Mouse (Mus musculus) MEL (cell line): ENCODE measurements around the gene Ttc39d. TPM values are rescaled to one million over a fixed set of nuclear protein-coding genes. Genes with fewer than 3 reads are reported as not detected.

ENCODE experiments used
- DNase-seq: peaks from one replicate; pipeline ENCODE4 v3.0.0; 2011; ENCODE audit warnings: low read depth, low spot score
- H3K27ac ChIP-seq: 2 replicates; pipeline ENCODE4 v1.5.1; 2012; ENCODE audit warnings: low read depth, mild to moderate bottlenecking, control low read depth, low read length, moderate library complexity; ENCODE audit not compliant: control insufficient read depth
- H3K27me3 ChIP-seq, 2 experiments: fragments of 150-350 bp in 1 of 2; sonication (generic) in 1 of 2; 2 replicates each; pipeline ENCODE4 v1.6.1; 2012; ENCODE audit warnings: low read length in 2 of 2, mild to moderate bottlenecking in 2 of 2, improper control_type of control experiment in 1 of 2, moderate library complexity in 1 of 2; ENCODE audit not compliant: insufficient read depth in 2 of 2, control insufficient read depth in 1 of 2
- H3K36me3 ChIP-seq, 2 experiments: 2 replicates each; pipeline ENCODE4 v1.6.1; 2012 to 2014; ENCODE audit warnings: low read length in 2 of 2, improper control_type of control experiment in 1 of 2, inconsistent platforms in 1 of 2, mild to moderate bottlenecking in 1 of 2; ENCODE audit not compliant: insufficient read depth in 2 of 2, control insufficient read depth in 1 of 2
- H3K4me1 ChIP-seq, 2 experiments: fragments of 150-350 bp in 1 of 2; sonication (generic) in 1 of 2; 2 replicates each; pipeline ENCODE4 v1.6.1; 2012; ENCODE audit warnings: low read length in 2 of 2, improper control_type of control experiment in 1 of 2, mild to moderate bottlenecking in 1 of 2; ENCODE audit not compliant: insufficient read depth in 2 of 2, control insufficient read depth in 1 of 2
- H3K4me3 ChIP-seq, 2 experiments: fragments of 150-350 bp in 1 of 2; sonication (generic) in 1 of 2; 2 replicates each; pipeline ENCODE4 v1.5.1; 2012; ENCODE audit warnings: low read depth in 2 of 2, low read length in 2 of 2, mild to moderate bottlenecking in 2 of 2, moderate library complexity in 2 of 2, control low read depth in 1 of 2, improper control_type of control experiment in 1 of 2; ENCODE audit not compliant: control insufficient read depth in 1 of 2, insufficient read depth in 1 of 2
- H3K79me2 ChIP-seq: 2 replicates; pipeline ENCODE4 v1.6.1; 2012; ENCODE audit warnings: mild to moderate bottlenecking, low read length, moderate library complexity; ENCODE audit not compliant: control insufficient read depth, poor library complexity, insufficient read depth
- H3K9ac ChIP-seq: 2 replicates; pipeline ENCODE4 v1.6.1; 2012; ENCODE audit warnings: low read depth, mild to moderate bottlenecking, control low read depth, low read length, moderate library complexity; ENCODE audit not compliant: control insufficient read depth, poor library complexity, severe bottlenecking
- H3K9me3 ChIP-seq: fragments of 150-350 bp; sonication (generic); replicated peaks from 2 replicates; pipeline ENCODE4 v1.6.1; 2012; ENCODE audit warnings: mild to moderate bottlenecking, low read length, improper control_type of control experiment, moderate library complexity; ENCODE audit not compliant: insufficient read depth
- BHLHE40 ChIP-seq: IDR thresholded peaks from 2 replicates; pipeline ENCODE4 v1.6.1; 2012; ENCODE audit warnings: low read depth, mild to moderate bottlenecking, inconsistent platforms, low read length, improper control_type of control experiment, borderline replicate concordance
- CHD1 ChIP-seq: IDR thresholded peaks from 2 replicates; pipeline ENCODE4 v1.6.1; 2012; ENCODE audit warnings: low read depth, mild to moderate bottlenecking, inconsistent platforms, low read length, improper control_type of control experiment
- CTCF ChIP-seq, 3 experiments: IDR thresholded peaks in 2 of 3; conservative IDR thresholded peaks in 1 of 3; 2 replicates each; pipeline ENCODE4 v1.5.1; 2011 to 2012; ENCODE audit warnings: low read length in 3 of 3, low read depth in 2 of 3, mild to moderate bottlenecking in 2 of 3, improper control_type of control experiment in 1 of 3, inconsistent platforms in 1 of 3, mixed read lengths in 1 of 3, moderate library complexity in 1 of 3; ENCODE audit not compliant: control insufficient read depth in 1 of 3, insufficient read depth in 1 of 3, poor library complexity in 1 of 3, severe bottlenecking in 1 of 3
- E2F4 ChIP-seq: IDR thresholded peaks from 2 replicates; pipeline ENCODE4 v1.6.1; 2011; ENCODE audit warnings: low read depth, low read length, improper control_type of control experiment, borderline replicate concordance
- ELF1 ChIP-seq: IDR thresholded peaks from 2 replicates; pipeline ENCODE4 v1.6.1; 2014; ENCODE audit warnings: low read depth, mild to moderate bottlenecking, inconsistent platforms, low read length, improper control_type of control experiment, moderate library complexity
- EP300 ChIP-seq, 2 experiments: IDR thresholded peaks; 2 replicates each; pipeline ENCODE4 v1.6.1; 2011; ENCODE audit warnings: improper control_type of control experiment in 2 of 2, low read length in 2 of 2, low read depth in 1 of 2, mild to moderate bottlenecking in 1 of 2
- ETS1 ChIP-seq: IDR thresholded peaks from 2 replicates; pipeline ENCODE4 v1.6.1; 2012; ENCODE audit warnings: low read depth, mild to moderate bottlenecking, inconsistent platforms, low read length, improper control_type of control experiment, moderate library complexity
- GABPA ChIP-seq: IDR thresholded peaks from 2 replicates; pipeline ENCODE4 v1.6.1; 2012; ENCODE audit warnings: low read depth, mild to moderate bottlenecking, inconsistent platforms, low read length, improper control_type of control experiment, moderate library complexity
- GATA1 ChIP-seq: IDR thresholded peaks from 2 replicates; pipeline ENCODE4 v1.6.1; 2011; ENCODE audit warnings: low read depth, low read length, improper control_type of control experiment
- HCFC1 ChIP-seq: IDR thresholded peaks from 2 replicates; pipeline ENCODE4 v1.6.1; 2012; ENCODE audit warnings: low read depth, mild to moderate bottlenecking, inconsistent platforms, low read length, improper control_type of control experiment, moderate library complexity
- JUND ChIP-seq: IDR thresholded peaks from 2 replicates; pipeline ENCODE4 v1.6.1; 2011; ENCODE audit warnings: low read depth, mild to moderate bottlenecking, improper control_type of control experiment, low read length
- KAT2A ChIP-seq: conservative IDR thresholded peaks from 2 replicates; pipeline ENCODE4 v1.6.1; 2012; ENCODE audit warnings: low read depth, low read length, improper control_type of control experiment, inconsistent platforms
- MAFK ChIP-seq: IDR thresholded peaks from 2 replicates; pipeline ENCODE4 v1.6.1; 2011; ENCODE audit warnings: low read depth, mild to moderate bottlenecking, low read length, improper control_type of control experiment, borderline replicate concordance
- MAX ChIP-seq: IDR thresholded peaks from 2 replicates; pipeline ENCODE4 v1.6.1; 2011; ENCODE audit warnings: low read length, improper control_type of control experiment
- MAZ ChIP-seq: IDR thresholded peaks from 2 replicates; pipeline ENCODE4 v1.6.1; 2012; ENCODE audit warnings: low read depth, mild to moderate bottlenecking, inconsistent platforms, low read length, improper control_type of control experiment
- MEF2A ChIP-seq: IDR thresholded peaks from 2 replicates; pipeline ENCODE4 v1.6.1; 2014; ENCODE audit warnings: low read depth, mild to moderate bottlenecking, inconsistent platforms, low read length, improper control_type of control experiment; ENCODE audit not compliant: poor library complexity, insufficient replicate concordance, severe bottlenecking; ENCODE audit errors: extremely low read depth
- MXI1 ChIP-seq: IDR thresholded peaks from 2 replicates; pipeline ENCODE4 v1.6.1; 2011; ENCODE audit warnings: mild to moderate bottlenecking, low read depth, low read length, improper control_type of control experiment
- MYB ChIP-seq: IDR thresholded peaks from 2 replicates; pipeline ENCODE4 v1.6.1; 2011; ENCODE audit warnings: mild to moderate bottlenecking, low read depth, low read length, improper control_type of control experiment
- MYC ChIP-seq: IDR thresholded peaks from 2 replicates; pipeline ENCODE4 v1.6.1; 2011; ENCODE audit warnings: low read depth, mild to moderate bottlenecking, low read length, improper control_type of control experiment, moderate library complexity
- NRF1 ChIP-seq: IDR thresholded peaks from 2 replicates; pipeline ENCODE4 v1.6.1; 2014; ENCODE audit warnings: low read depth, mild to moderate bottlenecking, inconsistent platforms, low read length, improper control_type of control experiment, moderate library complexity; ENCODE audit not compliant: poor library complexity, insufficient read depth, severe bottlenecking
- POLR2A ChIP-seq, 2 experiments: IDR thresholded peaks; 2 replicates each; pipeline ENCODE4 v1.6.1; 2011 to 2012; ENCODE audit warnings: low read length in 2 of 2, mild to moderate bottlenecking in 2 of 2, control low read depth in 1 of 2, improper control_type of control experiment in 1 of 2, low read depth in 1 of 2, moderate library complexity in 1 of 2; ENCODE audit not compliant: control insufficient read depth in 1 of 2, insufficient read depth in 1 of 2, poor library complexity in 1 of 2
- POLR2AphosphoS2 ChIP-seq: IDR thresholded peaks from 2 replicates; pipeline ENCODE4 v1.6.1; 2011; ENCODE audit warnings: low read length, improper control_type of control experiment
- POLR2AphosphoS5 ChIP-seq: IDR thresholded peaks from 2 replicates; pipeline ENCODE4 v1.6.1; 2012; ENCODE audit warnings: low read depth, borderline replicate concordance, mild to moderate bottlenecking, inconsistent platforms, low read length, moderate library complexity, mixed read lengths
- RAD21 ChIP-seq: IDR thresholded peaks from 2 replicates; pipeline ENCODE4 v1.6.1; 2011; ENCODE audit warnings: mild to moderate bottlenecking, low read depth, low read length, improper control_type of control experiment
- RCOR1 ChIP-seq: IDR thresholded peaks from 2 replicates; pipeline ENCODE4 v1.6.1; 2012; ENCODE audit warnings: low read depth, mild to moderate bottlenecking, inconsistent platforms, low read length, improper control_type of control experiment
- SIN3A ChIP-seq: IDR thresholded peaks from 2 replicates; pipeline ENCODE4 v1.6.1; 2012; ENCODE audit warnings: low read length, improper control_type of control experiment, inconsistent platforms
- SMC3 ChIP-seq: IDR thresholded peaks from 2 replicates; pipeline ENCODE4 v1.6.1; 2011; ENCODE audit warnings: low read depth, low read length, improper control_type of control experiment
- TAL1 ChIP-seq: IDR thresholded peaks from 2 replicates; pipeline ENCODE4 v1.6.1; 2012; ENCODE audit warnings: mild to moderate bottlenecking, inconsistent platforms, low read length, moderate library complexity, mixed read lengths
- TBP ChIP-seq: IDR thresholded peaks from 2 replicates; pipeline ENCODE4 v1.8.0; 2011; ENCODE audit warnings: low read depth, low read length, improper control_type of control experiment
- TCF12 ChIP-seq: IDR thresholded peaks from 2 replicates; pipeline ENCODE4 v1.6.1; 2014; ENCODE audit warnings: low read depth, mild to moderate bottlenecking, inconsistent platforms, low read length, improper control_type of control experiment, moderate library complexity
- UBTF ChIP-seq: IDR thresholded peaks from 2 replicates; pipeline ENCODE4 v1.6.1; 2012; ENCODE audit warnings: low read depth, mild to moderate bottlenecking, inconsistent platforms, low read length, improper control_type of control experiment, moderate library complexity, borderline replicate concordance; ENCODE audit not compliant: insufficient read depth
- USF1 ChIP-seq: IDR thresholded peaks from 2 replicates; pipeline ENCODE4 v1.6.1; 2014; ENCODE audit warnings: low read depth, mild to moderate bottlenecking, inconsistent platforms, low read length, improper control_type of control experiment, moderate library complexity
- ZC3H11A ChIP-seq: IDR thresholded peaks from 2 replicates; pipeline ENCODE4 v1.6.1; 2012; ENCODE audit warnings: low read depth, mild to moderate bottlenecking, inconsistent platforms, low read length, improper control_type of control experiment
- ZKSCAN1 ChIP-seq: IDR thresholded peaks from 2 replicates; pipeline ENCODE4 v1.6.1; 2012; ENCODE audit warnings: low read depth, mild to moderate bottlenecking, inconsistent platforms, low read length, improper control_type of control experiment, moderate library complexity
- ZMIZ1 ChIP-seq: IDR thresholded peaks from 2 replicates; pipeline ENCODE4 v1.6.1; 2012; ENCODE audit warnings: low read depth, mild to moderate bottlenecking, inconsistent platforms, low read length, improper control_type of control experiment, moderate library complexity
- ZNF384 ChIP-seq: IDR thresholded peaks from 2 replicates; pipeline ENCODE4 v1.6.1; 2012; ENCODE audit warnings: low read depth, mild to moderate bottlenecking, inconsistent platforms, low read length, improper control_type of control experiment
- polyA plus RNA-seq, 2 experiments: library from polyadenylated mRNA; stranded (reverse) in 1 of 2; unstranded in 1 of 2; fragments of >175 nt in 1 of 2; fragments of >200 nt in 1 of 2; gene quantifications; 2 replicates each; pipeline versions ENCODE4 v1.2.1 to v1.2.4; 2012; ENCODE audit warnings: low replicate concordance in 2 of 2, low read depth in 1 of 2; ENCODE audit not compliant: insufficient read length in 2 of 2, insufficient read depth in 1 of 2, missing spikeins in 1 of 2
- total RNA-seq: library from RNA; depleted of rRNA; stranded (reverse); fragments of 300-350 nt; gene quantifications from 2 replicates; pipeline ENCODE4 v1.2.3, GENCODE M21; 2012

Ttc39d gene
- total and polyA plus RNA-seq, 3 experiments = not detected

- Histone ChIP-seq H3K36me3 (no peaks in the 10 kb centered on the region), H3K27ac (no peak overlapping the region), H3K9ac (no peak overlapping the region), H3K4me1 (no peaks in the 10 kb centered on the region), H3K9me3 (no peaks in the 10 kb centered on the region), H3K4me3 (no peak overlapping the region), H3K79me2 (no peaks in the 10 kb centered on the region), H3K27me3 (no peaks in the 10 kb centered on the region)
- TF ChIP-seq SMC3 (peak; percentile 89), SIN3A (0 out of 2 replicates have a peak, but pooled peaks have one; percentile 56), EP300 (IDR thresholded peaks at IDR 0.05; ENCODE audit: low read depth in 1 of 2, low read length in 2 of 2) (no peak), USF1 (peak; percentile 73), BHLHE40 (peak; percentile 100), ZMIZ1 (no peak), CTCF (IDR thresholded peaks at IDR 0.05 in 2 of 3, conservative IDR thresholded peaks at IDR 0.05 in 1 of 3; ENCODE audit: control insufficient read depth in 1 of 3, insufficient read depth in 1 of 3, low read depth in 2 of 3, low read length in 3 of 3, poor library complexity in 1 of 3, severe bottlenecking in 1 of 3) (peak; percentile 87 to 91 (median 90)), RCOR1 (peak; percentile 15; the same call in 1 of the 2 replicates), POLR2A (IDR thresholded peaks at IDR 0.05; ENCODE audit: control insufficient read depth in 1 of 2, insufficient read depth in 1 of 2, low read depth in 1 of 2, low read length in 2 of 2, poor library complexity in 1 of 2) (no peak), TBP (no peak), RAD21 (peak; percentile 89), MYC (peak; percentile 99), NRF1 (no peak), ETS1 (no peak), TCF12 (no peak), TAL1 (no peak), UBTF (no peak), HCFC1 (no peak), GABPA (no peak), MAZ (no peak), GATA1 (peak; percentile 26; the same call in 1 of the 2 replicates), MEF2A (no peak), ZKSCAN1 (no peak), CHD1 (no peak), ZNF384 (peak; percentile 34; the same call in 1 of the 2 replicates), ELF1 (no peak), MAFK (no peak), MAX (peak; percentile 90), E2F4 (no peak), MXI1 (peak; percentile 78), POLR2AphosphoS2 (no peak), ZC3H11A (peak; percentile 78), POLR2AphosphoS5 (no peak), JUND (no peak), KAT2A (no peak), MYB (no peak)
- peak; percentile 86 for DNase-seq
Observed at GRCm38 (mm10) chr17:80179959-80180358, 27.3 kb upstream of the Ttc39d start.
